Mouse (Mus musculus) midbrain, postnatal 0 days (tissue): ENCODE results near the gene Btrc. TPM values are rescaled to one million over a fixed set of nuclear protein-coding genes. Genes with fewer than 3 reads are reported as not detected.

ENCODE experiments used
- ATAC-seq: fragments of 200-750 bp; cut with Nextera tagmentation; 2 replicates; pipeline ENCODE4 v1.8.0; 2017; ENCODE audit warnings: moderate number of reproducible peaks, mild to moderate bottlenecking, moderate TSS enrichment, moderate library complexity; ENCODE audit not compliant: low FRiP score
- DNase-seq: peaks from one replicate; pipeline ENCODE4 v3.0.0-alpha.2; 2015; ENCODE audit warnings: low spot score
- H3K27ac ChIP-seq: fragments of 300-500 bp; sonication (generic); 2 replicates; pipeline ENCODE4 v1.5.1; 2014; ENCODE audit warnings: low read depth, mild to moderate bottlenecking, low read length, mixed read lengths
- H3K27me3 ChIP-seq: fragments of 300-500 bp; sonication (generic); 2 replicates; pipeline ENCODE4 v1.6.1; 2014; ENCODE audit warnings: low read length, control low read depth, mixed read lengths; ENCODE audit not compliant: insufficient read depth
- H3K36me3 ChIP-seq: fragments of 300-500 bp; sonication (generic); 2 replicates; pipeline ENCODE4 v1.6.1; 2014; ENCODE audit warnings: low read length, control low read depth, mixed read lengths; ENCODE audit not compliant: insufficient read depth
- H3K4me1 ChIP-seq: fragments of 300-500 bp; sonication (generic); 2 replicates; pipeline ENCODE4 v1.6.1; 2014; ENCODE audit warnings: mild to moderate bottlenecking, control low read depth, antibody characterized with exemption, low read length, mixed read lengths; ENCODE audit not compliant: insufficient read depth
- H3K4me2 ChIP-seq: fragments of 300-500 bp; sonication (generic); 2 replicates; pipeline ENCODE4 v1.6.1; 2014; ENCODE audit warnings: low read depth, mild to moderate bottlenecking, low read length, mixed read lengths; ENCODE audit not compliant: poor library complexity, severe bottlenecking
- H3K4me3 ChIP-seq: fragments of 300-500 bp; sonication (generic); 2 replicates; pipeline ENCODE4 v1.5.1; 2014; ENCODE audit warnings: low read depth, mild to moderate bottlenecking, low read length, moderate library complexity
- H3K9ac ChIP-seq: fragments of 300-500 bp; sonication (generic); replicated peaks from 2 replicates; pipeline ENCODE4 v1.6.1; 2014; ENCODE audit warnings: mild to moderate bottlenecking, low read length, moderate library complexity, mixed read lengths; ENCODE audit not compliant: poor library complexity, severe bottlenecking
- H3K9me3 ChIP-seq: fragments of 300-500 bp; sonication (generic); 2 replicates; pipeline ENCODE4 v1.6.1; 2016; ENCODE audit warnings: low read length, control low read depth
- CTCF ChIP-seq: IDR thresholded peaks from 2 replicates; pipeline ENCODE4 v1.5.1; 2016; ENCODE audit warnings: antibody characterized with exemption, mild to moderate bottlenecking
- WGBS: fragments of 180-500 bp; shearing (Covaris S2); extraction: QIAGEN DNeasy Blood & Tissue Kit; methylation state at CpG from one replicate; pipeline ENCODE4 v1.1.7; 2014; 5-methylcytosine and 5-hydroxymethylcytosine counted together
- polyA plus RNA-seq: library from polyadenylated mRNA; unstranded; fragments of >200 nt; fragmentation: Nextera tagmentation; extraction: Ambion mirVana; gene quantifications from 2 replicates; pipeline ENCODE4 v1.2.1, GENCODE M21; 2015
- total RNA-seq: library from RNA; depleted of rRNA; stranded (reverse); fragments of >200 nt; gene quantifications from 2 replicates; pipeline ENCODE4 v1.2.3, GENCODE M21; 2014

Gene Btrc
- total and polyA plus RNA-seq, 2 experiments from 2014 or later, result 52.8 to 60.1 TPM

GRCm38 (mm10) chr19:45527382-45527781 is 163.8 kb downstream of the Btrc start:
- TF ChIP-seq CTCF, result no peak
- no peaks in the 10 kb centered on the region for H3K9me3 ChIP-seq
- no peak overlapping the region for H3K4me2 ChIP-seq
- WGBS, result 90% methylated on average over 7 of the region's 7 CpGs
- no peak overlapping the region for H3K27ac ChIP-seq
- no peak overlapping the region for H3K4me3 ChIP-seq
- peaks cover 47% of the 10 kb centered on the region for H3K36me3 ChIP-seq
- H3K9ac ChIP-seq, result no peak overlapping the region
- ATAC-seq (no peak), DNase-seq (no peak)
- no peaks in the 10 kb centered on the region for H3K27me3 ChIP-seq
- no peaks in the 10 kb centered on the region for H3K4me1 ChIP-seq

- Histone ChIP-seq H3K4me2 (no peak overlapping the region), H3K9ac (no peak overlapping the region), H3K27ac (no peak overlapping the region), H3K4me1 (no peaks in the 10 kb centered on the region), H3K36me3 (peaks cover 41% of the 10 kb centered on the region), H3K9me3 (no peaks in the 10 kb centered on the region), H3K4me3 (no peak overlapping the region), H3K27me3 (no peaks in the 10 kb centered on the region)
- WGBS, result 94% methylated on average over 10 of the region's 10 CpGs
- DNase-seq (no peak), ATAC-seq (no peak)
- TF ChIP-seq CTCF, result no peak
These were observed 164.5 kb downstream of the Btrc start for GRCm38 (mm10) chr19:45527931-45528534.

- 82% methylated on average over 5 of the region's 5 CpGs for WGBS
- DNase-seq, result no peak
- no peak for ATAC-seq
These were observed 165.8 kb downstream of the Btrc start for GRCm38 (mm10) chr19:45529294-45529693.

GRCm38 (mm10) chr19:45530200-45530995 is 166.9 kb downstream of the Btrc start:
- Histone ChIP-seq H3K4me1 (no peaks in the 10 kb centered on the region), H3K9me3 (no peaks in the 10 kb centered on the region), H3K27me3 (no peaks in the 10 kb centered on the region), H3K9ac (no peak overlapping the region), H3K36me3 (peaks cover 33% of the 10 kb centered on the region), H3K27ac (no peak overlapping the region), H3K4me3 (no peak overlapping the region), H3K4me2 (no peak overlapping the region)
- DNase-seq (no peak), ATAC-seq (no peak)
- WGBS, result 85% methylated on average over 15 of the region's 15 CpGs
- no peak for TF ChIP-seq CTCF

More at GRCm38 (mm10) chr19:45529294-45529693, 165.8 kb downstream of the Btrc start:
- Histone ChIP-seq H3K27ac (no peak overlapping the region), H3K36me3 (peaks cover 33% of the 10 kb centered on the region), H3K4me1 (no peaks in the 10 kb centered on the region), H3K4me3 (no peak overlapping the region), H3K9ac (no peak overlapping the region), H3K9me3 (no peaks in the 10 kb centered on the region), H3K27me3 (no peaks in the 10 kb centered on the region), H3K4me2 (no peak overlapping the region)
- no peak for TF ChIP-seq CTCF

GRCm38 (mm10) chr19:45531554-45531953 is 168.0 kb downstream of the Btrc start:
- H3K27ac ChIP-seq, result no peak overlapping the region
- WGBS, result 70% methylated on average over 6 of the region's 6 CpGs
- H3K36me3 ChIP-seq, result peaks cover 32% of the 10 kb centered on the region
- ATAC-seq (no peak), DNase-seq (no peak)
- H3K4me2 ChIP-seq, result no peak overlapping the region
- no peak overlapping the region for H3K4me3 ChIP-seq
- TF ChIP-seq CTCF, result no peak
- H3K9ac ChIP-seq, result no peak overlapping the region
- no peaks in the 10 kb centered on the region for H3K27me3 ChIP-seq
- no peaks in the 10 kb centered on the region for H3K4me1 ChIP-seq
- H3K9me3 ChIP-seq, result no peaks in the 10 kb centered on the region

GRCm38 (mm10) chr19:45533617-45534016 is 170.1 kb downstream of the Btrc start:
- 63% methylated on average over 7 of the region's 7 CpGs for WGBS
- no peak for ATAC-seq
- H3K4me2 ChIP-seq, result no peak overlapping the region
- H3K4me1 ChIP-seq, result no peaks in the 10 kb centered on the region
- H3K27me3 ChIP-seq, result no peaks in the 10 kb centered on the region
- no peak for DNase-seq
- H3K36me3 ChIP-seq, result peaks cover 16% of the 10 kb centered on the region
- TF ChIP-seq CTCF, result no peak
- no peak overlapping the region for H3K9ac ChIP-seq
- H3K4me3 ChIP-seq, result no peak overlapping the region
- H3K9me3 ChIP-seq, result no peaks in the 10 kb centered on the region
- no peak overlapping the region for H3K27ac ChIP-seq
